8 mouse cellular contexts compared by ENCODE assay signal in genomic region chr14:30626756-30627742, GRCm38 (mm10). TPM values are rescaled to one million over a fixed set of nuclear protein-coding genes. Genes with fewer than 3 reads are reported as not detected.
A peak's percentile ranks its signal among the peaks of the same experiment; 100 is the strongest.
DNase-seq lines count a peak whose midpoint lies in the region; ATAC-seq and TF ChIP-seq lines count a peak whose summit lies in the region.

No protein-coding gene starts in this region.

- TF ChIP-seq POLR2A in testis, adult 2 months (IDR thresholded peaks at IDR 0.05; ENCODE audit: control insufficient read depth, low read depth, low read length): no peak

- H3K9me3 ChIP-seq in forebrain, embryonic 14.5 days (replicated peaks; ENCODE audit: control insufficient read depth, low read length): no peaks in the 10 kb centered on the region
- H3K9me3 ChIP-seq in liver, embryonic 13.5 days (replicated peaks): no peaks in the 10 kb centered on the region
- no peaks in the 10 kb centered on the region for H3K9me3 ChIP-seq in stomach, postnatal 0 days (ENCODE audit: control insufficient read depth, low read length)

- no peak for TF ChIP-seq CTCF in testis, adult 2 months (IDR thresholded peaks at IDR 0.05; ENCODE audit: control insufficient read depth, insufficient read depth, insufficient replicate concordance, low read depth, low read length)
- TF ChIP-seq CTCF in stomach, postnatal 0 days (IDR thresholded peaks at IDR 0.05; ENCODE audit: low read depth): no peak

- no peak for DNase-seq in testis, postnatal 14 days (ENCODE audit: low spot score)
- DNase-seq in forebrain, embryonic 14.5 days (ENCODE audit: low spot score): no peak
- DNase-seq in liver, embryonic 13.5 days: no peak
- DNase-seq in stomach, postnatal 0 days (ENCODE audit: low spot score): no peak
- no peak for DNase-seq in adrenal gland, adult 2 months
- no peak for DNase-seq in right cerebral cortex, postnatal 4 days
- no peak for DNase-seq in frontal cortex, adult 2 months (ENCODE audit: extremely low spot score in 1 of 2, low spot score in 1 of 2)

- peak overlapping the region; percentile 65 for H3K9ac ChIP-seq in forebrain, embryonic 14.5 days (ENCODE audit: low read length)
- H3K9ac ChIP-seq in liver, embryonic 13.5 days: peak overlapping the region; percentile 83
- peak overlapping the region; percentile 89 for H3K9ac ChIP-seq in stomach, postnatal 0 days (ENCODE audit: low read length)

- ATAC-seq in forebrain, embryonic 14.5 days: no peak
- no peak for ATAC-seq in liver, embryonic 13.5 days (ENCODE audit: low read depth)
- no peak for ATAC-seq in stomach, postnatal 0 days (ENCODE audit: low FRiP score, low TSS enrichment)

- peak overlapping the region; percentile 87; the same call in 1 of the 2 replicates for H3K4me3 ChIP-seq in testis, adult 2 months (ENCODE audit: control insufficient read depth, low read depth, low read length)
- no peak overlapping the region for H3K4me3 ChIP-seq in forebrain, embryonic 14.5 days (ENCODE audit: low read depth, low read length)
- H3K4me3 ChIP-seq in liver, embryonic 13.5 days (replicated peaks): peak overlapping the region; percentile 79
- H3K4me3 ChIP-seq in stomach, postnatal 0 days (ENCODE audit: low read depth, low read length): peak overlapping the region; percentile 85

- H3K27me3 ChIP-seq in testis, adult 2 months (ENCODE audit: control insufficient read depth, insufficient read depth, low read length): peaks cover 3% of the 10 kb centered on the region; the same call in 1 of the 2 replicates
- no peaks in the 10 kb centered on the region; the same call in 1 of the 2 replicates for H3K27me3 ChIP-seq in forebrain, embryonic 14.5 days (replicated peaks; ENCODE audit: control insufficient read depth, insufficient read depth, low read length)
- H3K27me3 ChIP-seq in liver, embryonic 13.5 days: no peaks in the 10 kb centered on the region
- H3K27me3 ChIP-seq in stomach, postnatal 0 days (ENCODE audit: control insufficient read depth, insufficient read depth, low read length): no peaks in the 10 kb centered on the region

- H3K27ac ChIP-seq in testis, adult 2 months (ENCODE audit: control insufficient read depth, insufficient read depth, low read depth, low read length): no peak overlapping the region
- no peak overlapping the region for H3K27ac ChIP-seq in forebrain, embryonic 14.5 days (ENCODE audit: low read depth, low read length)
- peak overlapping the region; percentile 69 for H3K27ac ChIP-seq in liver, embryonic 13.5 days
- H3K27ac ChIP-seq in stomach, postnatal 0 days (replicated peaks): peak overlapping the region; percentile 92

- H3K36me3 ChIP-seq in testis, adult 2 months (ENCODE audit: control insufficient read depth, insufficient read depth, low read length): no peaks in the 10 kb centered on the region
- H3K36me3 ChIP-seq in forebrain, embryonic 14.5 days (ENCODE audit: control insufficient read depth, insufficient read depth, low read length): no peaks in the 10 kb centered on the region
- no peaks in the 10 kb centered on the region for H3K36me3 ChIP-seq in liver, embryonic 13.5 days
- H3K36me3 ChIP-seq in stomach, postnatal 0 days (ENCODE audit: control insufficient read depth, insufficient read depth, low read length): no peaks in the 10 kb centered on the region

- H3K4me2 ChIP-seq in forebrain, embryonic 14.5 days (ENCODE audit: low read length): peak overlapping the region; percentile 68
- peak overlapping the region; percentile 98 for H3K4me2 ChIP-seq in liver, embryonic 13.5 days
- peak overlapping the region; percentile 73 for H3K4me2 ChIP-seq in stomach, postnatal 0 days (replicated peaks; ENCODE audit: low read depth)

- peaks cover 11% of the 10 kb centered on the region for H3K4me1 ChIP-seq in testis, adult 2 months (ENCODE audit: control insufficient read depth, insufficient read depth, low read length)
- 0 out of 2 replicates have a peak, but pooled peaks cover 4% of the 10 kb centered on the region for H3K4me1 ChIP-seq in forebrain, embryonic 14.5 days (ENCODE audit: control insufficient read depth, insufficient read depth, low read length)
- peaks cover 61% of the 10 kb centered on the region for H3K4me1 ChIP-seq in liver, embryonic 13.5 days (replicated peaks)
- H3K4me1 ChIP-seq in stomach, postnatal 0 days (replicated peaks; ENCODE audit: control insufficient read depth, insufficient read depth): peaks cover 7% of the 10 kb centered on the region; the same call in 1 of the 2 replicates

- 61% methylated on average over 12 of the region's 12 CpGs for WGBS in forebrain, embryonic 14.5 days
- WGBS in liver, embryonic 13.5 days (ENCODE audit: insufficient replicate concordance): 17% methylated on average over 12 of the region's 12 CpGs
- 52% methylated on average over 12 of the region's 12 CpGs for WGBS in stomach, postnatal 0 days

- no peak for TF ChIP-seq EP300 in stomach, postnatal 0 days (optimal IDR thresholded peaks at IDR 0.05)

RNA-seq across cellular contexts. Expression of gene Prkcd, which starts 1.0 kb away (rescaled TPM):
- 240 and 255 TPM in 2 replicates for polyA plus RNA-seq in testis, adult 2 months (2012; rRNA removed)
- 17.9 and 19.5 TPM in 2 replicates for polyA plus RNA-seq in forebrain, embryonic 14.5 days (2014; fragmentation: Nextera tagmentation; extraction: Ambion mirVana)
- 16.0 and 16.3 TPM in 2 replicates for polyA plus RNA-seq in liver, embryonic 13.5 days (2015; fragmentation: Nextera tagmentation; extraction: Ambion mirVana)
- polyA plus RNA-seq in stomach, postnatal 0 days (2015; fragmentation: Nextera tagmentation; extraction: Ambion mirVana): 62.8 and 72.3 TPM in 2 replicates
- total RNA-seq in adrenal gland, adult 2 months (2021): 100 to 1,000 TPM in 1 of 2 experiments, 10 to 100 TPM in 1; 83.4 to 367 TPM
- polyA plus RNA-seq in adrenal gland, adult 2 months (2012; rRNA removed): 266 and 407 TPM in 2 replicates
- polyA plus RNA-seq in frontal cortex, adult 2 months (2012; rRNA removed): 17.1 and 18.9 TPM in 2 replicates

RNA-seq across cellular contexts. Expression of gene Rft1, which starts 27.1 kb away (rescaled TPM):
- polyA plus RNA-seq in testis, adult 2 months (2012; rRNA removed): 6.3 and 8.1 TPM in 2 replicates
- 6.0 and 6.7 TPM in 2 replicates for polyA plus RNA-seq in forebrain, embryonic 14.5 days (2014; fragmentation: Nextera tagmentation; extraction: Ambion mirVana)
- polyA plus RNA-seq in liver, embryonic 13.5 days (2015; fragmentation: Nextera tagmentation; extraction: Ambion mirVana): 5.1 and 5.4 TPM in 2 replicates
- polyA plus RNA-seq in stomach, postnatal 0 days (2015; fragmentation: Nextera tagmentation; extraction: Ambion mirVana): 12.1 and 12.3 TPM in 2 replicates
- 10 to 100 TPM; 24.7 to 25.4 TPM for total RNA-seq in adrenal gland, adult 2 months (2021)
- 16.3 and 17.1 TPM in 2 replicates for polyA plus RNA-seq in adrenal gland, adult 2 months (2012; rRNA removed)
- 12.1 and 12.9 TPM in 2 replicates for polyA plus RNA-seq in frontal cortex, adult 2 months (2012; rRNA removed)

Comparison
In these comparisons a context has a peak if more than half of its experiments do, and no peak if none do; other contexts are left out.
1. H3K27ac ChIP-seq: peak in liver, embryonic 13.5 days (single experiment) and stomach, postnatal 0 days (single experiment); none in testis, adult 2 months (single experiment) and forebrain, embryonic 14.5 days (single experiment).
2. Peak in every context shown above with its lines, with median percentiles within 50 percentile points of each other: H3K4me2 ChIP-seq and H3K9ac ChIP-seq.